Mouse (Mus musculus): Measurements from ENCODE around the gene Fxyd6. TPM values are rescaled to one million over a fixed set of nuclear protein-coding genes. Genes with fewer than 3 reads are reported as not detected.

Gene Fxyd6
- polyA plus RNA-seq, 1 experiment from 2014 or later = 121 TPM

DNA sequence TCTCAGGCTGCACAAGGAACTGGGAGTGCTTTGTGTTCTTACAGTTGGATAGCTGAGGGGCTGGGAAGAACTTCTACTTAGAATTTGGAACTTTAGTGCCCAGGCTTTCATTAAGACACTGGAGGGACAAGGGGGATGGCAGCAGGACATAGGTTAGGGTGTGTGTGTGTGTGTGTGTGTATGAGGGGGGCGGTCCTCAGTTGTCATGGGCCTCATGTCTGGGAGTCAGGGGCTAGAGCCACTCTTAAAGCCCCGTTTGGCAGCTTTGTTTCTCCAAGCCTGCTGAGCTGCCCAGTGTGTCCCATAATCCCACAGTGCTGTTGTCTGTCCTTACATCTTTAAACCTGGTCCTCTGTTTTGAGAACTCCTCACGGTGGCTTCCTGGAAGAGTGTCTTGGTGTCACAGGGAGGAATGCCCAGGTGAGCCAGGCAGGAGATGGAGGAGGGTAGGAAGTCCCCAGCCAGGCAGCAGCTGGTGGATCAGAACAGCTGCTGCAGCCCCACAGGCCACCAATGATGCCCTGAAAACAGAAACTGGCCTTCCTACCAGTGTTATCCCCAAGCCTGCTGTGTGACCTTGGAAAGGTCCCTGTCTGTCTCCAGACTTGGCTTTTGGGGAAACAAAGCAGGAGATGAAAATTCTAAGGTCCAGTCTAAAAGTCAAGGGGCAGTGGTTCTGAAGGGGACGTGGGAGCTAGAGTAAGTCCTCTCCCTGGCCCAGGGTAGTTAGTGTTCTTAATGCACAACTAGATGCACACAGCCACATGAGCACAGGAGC lies 42.9 kb downstream of the Fxyd6 start:
- no peak for ATAC-seq (ENCODE audit: insufficient number of reproducible peaks, insufficient read depth, low FRiP score, low TSS enrichment)
- Histone ChIP-seq H3K27me3 (0 out of 2 replicates have a peak, but pooled peaks cover 8% of the 10 kb centered on the region), H3K9ac (no peak overlapping the region), H3K9me3 (no peaks in the 10 kb centered on the region), H3K27ac (no peak overlapping the region), H3K4me2 (replicated peaks) (no peak overlapping the region), H3K4me3 (no peak overlapping the region), H3K4me1 (peaks cover 2% of the 10 kb centered on the region), H3K36me3 (no peaks in the 10 kb centered on the region)
- WGBS = 77% methylated on average over 4 of the region's 4 CpGs

DNA sequence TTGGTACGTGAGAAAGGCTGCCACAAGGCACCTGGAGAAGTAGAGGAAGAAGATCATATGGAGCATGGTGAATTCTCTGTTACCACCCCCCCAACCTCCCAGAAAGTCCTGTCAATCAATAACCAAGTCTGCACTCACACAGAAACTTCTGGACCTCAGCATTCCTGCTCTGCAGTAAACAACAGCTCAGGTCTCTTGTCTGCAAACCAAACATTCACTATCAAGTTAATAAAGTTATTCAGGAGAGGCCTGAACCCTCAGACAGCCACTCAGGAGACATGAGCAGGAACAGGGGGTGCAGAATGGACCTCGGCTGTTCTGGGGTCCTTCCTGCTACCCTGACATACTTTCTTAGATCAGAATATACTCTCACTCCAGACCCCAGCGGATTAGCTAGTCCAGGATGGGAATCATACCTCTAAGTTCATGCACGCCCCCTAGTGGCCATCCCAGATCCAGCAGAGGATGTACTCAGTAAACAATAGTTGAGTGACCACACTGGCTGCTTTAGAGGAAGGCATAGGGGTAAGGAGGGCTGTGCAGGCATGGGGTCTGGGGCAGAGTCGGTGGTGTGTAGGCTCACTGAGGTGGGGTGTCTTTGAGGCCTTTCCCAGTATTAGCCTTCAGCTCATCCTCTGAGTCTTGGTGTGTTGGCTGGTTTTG lies 43.6 kb downstream of the Fxyd6 start:
- no peak overlapping the region for H3K4me2 ChIP-seq (replicated peaks)
- 52% methylated on average over 5 of the region's 5 CpGs for WGBS
- no peak overlapping the region for H3K4me3 ChIP-seq
- no peaks in the 10 kb centered on the region for H3K36me3 ChIP-seq
- H3K9me3 ChIP-seq = no peaks in the 10 kb centered on the region
- no peaks in the 10 kb centered on the region; the same call in 1 of the 2 replicates for H3K4me1 ChIP-seq
- H3K27me3 ChIP-seq = peaks cover 8% of the 10 kb centered on the region; the same call in 1 of the 2 replicates
- H3K27ac ChIP-seq = no peak overlapping the region
- H3K9ac ChIP-seq = no peak overlapping the region
- ATAC-seq (ENCODE audit: insufficient number of reproducible peaks, insufficient read depth, low FRiP score, low TSS enrichment) = no peak

DNA sequence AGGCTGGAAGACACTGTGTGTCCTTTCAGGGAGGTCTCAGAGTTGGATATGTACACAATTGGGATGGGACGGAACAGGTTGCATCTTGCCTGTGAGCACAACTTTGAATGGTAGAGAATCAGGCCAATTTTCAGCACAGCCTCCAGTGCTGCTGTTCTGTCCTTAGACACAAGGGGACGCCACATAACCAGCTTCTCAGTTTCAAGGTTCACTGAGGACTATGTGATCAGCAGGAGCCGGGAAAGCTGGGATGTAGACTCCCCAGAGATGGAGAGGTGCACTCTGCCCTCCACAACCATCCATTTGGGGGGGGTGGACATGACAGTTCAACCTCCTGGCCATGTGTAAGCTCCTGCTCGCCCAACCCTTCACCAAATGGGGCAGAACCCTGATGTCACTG lies 45.9 kb downstream of the Fxyd6 start:
- Histone ChIP-seq H3K4me1 (no peaks in the 10 kb centered on the region; the same call in 1 of the 2 replicates), H3K9me3 (no peaks in the 10 kb centered on the region), H3K9ac (no peak overlapping the region), H3K27me3 (no peaks in the 10 kb centered on the region; the same call in 1 of the 2 replicates), H3K4me2 (replicated peaks) (no peak overlapping the region), H3K4me3 (no peak overlapping the region), H3K36me3 (no peaks in the 10 kb centered on the region), H3K27ac (no peak overlapping the region)
- ATAC-seq (ENCODE audit: insufficient number of reproducible peaks, insufficient read depth, low FRiP score, low TSS enrichment) = no peak
- 52% methylated on average over 4 of the region's 4 CpGs for WGBS

DNA sequence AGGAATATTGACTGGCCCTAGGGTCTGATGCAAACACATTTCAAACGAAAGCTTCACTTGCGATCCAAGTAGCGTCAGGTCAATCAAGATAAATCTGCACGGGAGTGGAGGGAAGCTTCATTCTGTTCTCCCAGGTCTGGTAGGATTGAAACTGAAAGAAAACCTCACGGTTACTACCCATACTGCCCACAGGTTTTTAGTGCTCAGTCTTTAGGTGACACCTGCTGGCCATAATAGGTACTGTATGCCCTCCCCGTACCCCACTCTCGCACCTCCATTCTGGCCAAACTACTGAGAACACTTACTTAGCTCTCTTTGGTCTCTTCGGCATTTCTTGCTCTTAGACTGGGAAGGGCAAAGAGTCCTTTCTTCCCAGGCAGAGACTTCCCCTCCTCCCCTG lies 47.3 kb downstream of the Fxyd6 start:
- Histone ChIP-seq H3K4me1 (no peaks in the 10 kb centered on the region; the same call in 1 of the 2 replicates), H3K4me2 (replicated peaks) (0 out of 2 replicates have a peak overlapping the region, but pooled peaks have one; percentile 18), H3K27ac (no peak overlapping the region), H3K9me3 (no peaks in the 10 kb centered on the region), H3K9ac (no peak overlapping the region), H3K27me3 (no peaks in the 10 kb centered on the region; the same call in 1 of the 2 replicates), H3K4me3 (no peak overlapping the region), H3K36me3 (no peaks in the 10 kb centered on the region)
- 27% methylated on average over 8 of the region's 8 CpGs for WGBS
- no peak for ATAC-seq (ENCODE audit: insufficient number of reproducible peaks, insufficient read depth, low FRiP score, low TSS enrichment)

DNA sequence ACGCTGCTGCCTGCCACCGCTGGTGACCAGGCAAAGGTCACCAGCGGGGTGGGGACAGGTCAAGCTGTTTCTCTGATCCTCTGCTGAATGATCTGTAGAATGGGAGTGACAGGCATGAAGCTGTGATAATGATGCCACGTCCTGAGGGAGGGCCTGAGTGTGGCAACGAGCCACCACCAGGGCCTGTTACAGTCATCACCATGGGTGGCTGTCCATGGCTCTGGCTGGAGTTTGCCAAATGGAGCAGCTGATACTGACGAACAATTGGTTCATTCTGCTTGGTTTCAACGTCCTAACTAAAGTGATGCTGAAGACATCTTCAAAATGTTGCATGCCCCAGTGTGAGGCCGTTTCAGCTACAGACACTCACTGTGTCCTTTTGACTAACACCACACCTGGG lies 48.3 kb downstream of the Fxyd6 start:
- Histone ChIP-seq H3K27ac (no peak overlapping the region), H3K9me3 (no peaks in the 10 kb centered on the region), H3K27me3 (no peaks in the 10 kb centered on the region; the same call in 1 of the 2 replicates), H3K4me2 (replicated peaks) (no peak overlapping the region), H3K36me3 (no peaks in the 10 kb centered on the region), H3K4me3 (no peak overlapping the region), H3K4me1 (no peaks in the 10 kb centered on the region), H3K9ac (no peak overlapping the region)
- 53% methylated on average over 8 of the region's 8 CpGs for WGBS
- ATAC-seq (ENCODE audit: insufficient number of reproducible peaks, insufficient read depth, low FRiP score, low TSS enrichment) = no peak

DNA sequence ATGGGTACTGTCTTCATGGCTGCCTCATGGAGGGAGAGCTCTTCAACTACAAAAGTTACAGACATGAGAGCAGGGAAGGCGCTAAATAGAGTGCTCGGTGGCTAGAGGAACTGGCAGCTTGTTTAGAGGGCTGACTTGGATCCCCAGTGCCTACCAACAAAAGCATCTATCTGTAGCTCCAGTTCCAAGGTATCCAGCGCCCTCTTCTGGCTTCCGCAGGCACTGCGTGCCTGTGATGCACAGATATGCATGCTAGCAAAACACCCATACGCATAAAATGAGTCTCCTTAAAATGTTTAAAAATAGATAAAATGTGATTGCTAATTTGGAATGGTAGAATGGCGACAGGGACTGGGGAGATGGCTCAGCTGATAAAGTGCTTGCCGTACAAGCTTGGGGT lies 51.2 kb downstream of the Fxyd6 start:
- Histone ChIP-seq H3K4me1 (no peaks in the 10 kb centered on the region), H3K27me3 (peaks cover 5% of the 10 kb centered on the region), H3K9me3 (no peaks in the 10 kb centered on the region), H3K4me3 (no peak overlapping the region), H3K36me3 (no peaks in the 10 kb centered on the region), H3K4me2 (replicated peaks) (no peak overlapping the region), H3K27ac (no peak overlapping the region), H3K9ac (no peak overlapping the region)
- 61% methylated on average over 8 of the region's 8 CpGs for WGBS
- ATAC-seq (ENCODE audit: insufficient number of reproducible peaks, insufficient read depth, low FRiP score, low TSS enrichment) = no peak

DNA sequence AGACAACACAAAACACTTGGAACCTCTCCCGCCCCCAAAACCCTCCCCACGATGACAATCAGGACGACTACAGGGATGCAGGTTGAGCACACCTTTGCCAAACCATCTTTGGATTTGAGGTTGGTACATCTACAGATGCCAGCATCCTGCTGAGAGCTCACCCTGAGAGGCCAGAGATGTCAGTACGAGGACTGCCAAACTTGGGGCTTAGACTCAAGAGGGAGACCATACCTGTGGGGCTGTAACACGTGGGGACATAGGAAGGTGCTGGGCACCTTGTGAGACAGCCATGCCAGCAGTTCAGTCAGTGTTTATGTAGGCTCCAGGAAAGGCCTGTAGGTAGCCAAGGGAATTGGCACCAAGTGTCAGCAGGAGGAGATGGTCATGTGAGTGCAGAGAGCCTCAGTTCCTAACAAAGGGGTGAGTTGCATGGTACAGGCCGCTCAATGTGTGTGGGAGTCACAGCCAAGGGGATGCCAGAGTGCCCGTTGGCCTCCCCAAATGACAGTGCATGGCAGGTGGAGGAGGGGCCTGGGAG lies 52.8 kb downstream of the Fxyd6 start:
- Histone ChIP-seq H3K4me2 (replicated peaks) (no peak overlapping the region), H3K9ac (no peak overlapping the region), H3K9me3 (no peaks in the 10 kb centered on the region), H3K27me3 (peaks cover 18% of the 10 kb centered on the region), H3K36me3 (no peaks in the 10 kb centered on the region), H3K4me1 (no peaks in the 10 kb centered on the region), H3K4me3 (no peak overlapping the region), H3K27ac (no peak overlapping the region)
- 72% methylated on average over 7 of the region's 7 CpGs for WGBS
- no peak for ATAC-seq (ENCODE audit: insufficient number of reproducible peaks, insufficient read depth, low FRiP score, low TSS enrichment)

DNA sequence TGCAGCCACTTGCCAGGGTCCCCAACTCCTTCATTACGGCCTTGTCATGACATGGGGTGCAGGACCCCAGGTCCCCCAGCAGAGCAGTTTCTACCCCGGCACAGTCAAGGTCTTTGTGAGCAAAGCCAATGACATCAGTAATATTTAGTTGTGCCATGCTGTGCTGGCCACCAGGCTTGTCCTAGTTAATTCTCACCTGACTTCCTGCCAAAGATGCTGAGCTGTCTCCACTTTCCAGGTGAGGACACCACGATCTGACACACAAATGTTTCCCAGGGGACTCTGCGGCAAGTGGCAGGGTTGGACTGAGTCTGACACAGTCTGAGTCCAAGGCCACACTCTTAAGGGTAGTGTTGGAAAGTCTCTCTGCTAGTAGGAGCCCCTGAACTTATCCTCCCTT lies 56.5 kb downstream of the Fxyd6 start, which contains the start of gene Dscaml1:
Dscaml1 (plus strand) TSS at position 173 of the 400 bp plus-strand sequence.
- no peak within 1 kb of the TSS for H3K27ac ChIP-seq
- H3K4me3 ChIP-seq = no peak within 1 kb of the TSS
- no peak within 1 kb of the TSS for H3K4me2 ChIP-seq (replicated peaks)
- H3K9ac ChIP-seq = no peak within 1 kb of the TSS
- peaks cover 10% of the 10 kb centered on the region for H3K4me1 ChIP-seq
- peaks cover 54% of the 10 kb centered on the region for H3K27me3 ChIP-seq
- no peak for ATAC-seq (ENCODE audit: insufficient number of reproducible peaks, insufficient read depth, low FRiP score, low TSS enrichment)
- WGBS = 82% methylated on average over 4 of the region's 4 CpGs
- H3K9me3 ChIP-seq = no peaks in the 10 kb centered on the region
- H3K36me3 ChIP-seq = no peaks in the 10 kb centered on the region

DNA sequence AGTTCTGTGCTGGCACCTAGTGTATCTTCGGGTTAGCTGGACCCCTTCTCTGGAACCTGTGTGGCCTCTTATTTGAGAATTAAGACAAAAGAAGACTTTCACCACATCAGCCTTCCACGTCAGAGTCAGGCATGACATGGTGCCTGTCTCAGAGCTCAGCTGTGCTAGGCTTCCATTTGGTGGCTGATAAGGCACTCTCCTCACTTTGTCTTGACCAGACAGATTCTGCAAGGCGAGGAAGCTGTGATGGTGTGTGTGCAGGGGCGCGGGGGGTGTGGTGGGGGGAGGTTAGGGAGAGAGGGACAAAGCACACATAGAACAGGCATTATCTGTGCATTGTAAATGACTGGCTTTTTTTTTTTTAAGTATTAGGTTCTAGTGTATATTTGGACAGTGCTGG lies 59.4 kb downstream of the Fxyd6 start:
- Histone ChIP-seq H3K9me3 (no peaks in the 10 kb centered on the region), H3K9ac (no peak overlapping the region), H3K27ac (no peak overlapping the region), H3K4me1 (peaks cover 10% of the 10 kb centered on the region), H3K4me3 (no peak overlapping the region), H3K27me3 (peaks cover 76% of the 10 kb centered on the region), H3K36me3 (no peaks in the 10 kb centered on the region), H3K4me2 (replicated peaks) (no peak overlapping the region)
- 33% methylated on average over 5 of the region's 5 CpGs for WGBS
- no peak for ATAC-seq (ENCODE audit: insufficient number of reproducible peaks, insufficient read depth, low FRiP score, low TSS enrichment)

DNA sequence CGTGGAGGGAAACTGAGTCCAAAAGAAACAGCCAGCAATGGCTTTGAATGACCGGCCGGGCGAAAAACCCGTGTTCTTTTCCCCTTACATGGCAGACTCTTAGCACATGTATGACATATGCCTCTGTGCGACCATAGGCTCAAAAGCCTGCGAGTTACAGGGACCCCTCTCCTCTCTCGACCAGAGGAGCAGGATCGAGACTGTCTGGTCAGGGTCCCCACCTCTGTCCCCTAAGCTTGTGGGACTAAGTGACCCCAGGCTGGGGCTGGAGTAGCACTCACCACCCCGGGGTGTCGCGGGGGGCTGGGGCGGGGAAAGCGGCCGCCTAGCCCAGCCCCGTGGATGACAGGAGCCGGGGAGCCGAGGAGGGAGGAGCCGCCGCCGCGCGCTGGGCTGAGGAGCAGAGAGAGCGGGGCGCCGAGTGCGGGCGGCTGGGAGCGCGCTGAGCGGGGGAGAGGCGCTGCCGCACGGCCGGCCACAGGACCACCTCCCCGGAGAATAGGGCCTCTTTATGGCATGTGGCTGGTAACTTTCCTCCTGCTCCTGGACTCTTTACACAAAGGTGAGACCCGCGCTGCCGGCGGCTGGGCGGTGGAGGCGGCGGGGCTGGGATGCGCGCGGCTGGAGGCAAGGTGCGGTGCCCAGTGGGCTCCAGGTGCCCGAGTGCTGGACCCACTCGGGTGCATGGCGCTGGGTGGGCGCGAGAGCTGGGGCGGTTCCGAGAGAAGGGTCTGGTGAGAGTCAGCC lies 60.1 kb downstream of the Fxyd6 start:
- Histone ChIP-seq H3K4me3 (peak overlapping the region; percentile 36), H3K36me3 (no peaks in the 10 kb centered on the region), H3K27me3 (peaks cover 80% of the 10 kb centered on the region), H3K9ac (peak overlapping the region; percentile 2), H3K9me3 (no peaks in the 10 kb centered on the region), H3K4me2 (replicated peaks) (peak overlapping the region; percentile 73), H3K4me1 (peaks cover 10% of the 10 kb centered on the region), H3K27ac (no peak overlapping the region)
- WGBS = 3% methylated on average over 50 of the region's 54 CpGs
- ATAC-seq (ENCODE audit: insufficient number of reproducible peaks, insufficient read depth, low FRiP score, low TSS enrichment) = peak; percentile 28; the same call in 1 of the 2 replicates

DNA sequence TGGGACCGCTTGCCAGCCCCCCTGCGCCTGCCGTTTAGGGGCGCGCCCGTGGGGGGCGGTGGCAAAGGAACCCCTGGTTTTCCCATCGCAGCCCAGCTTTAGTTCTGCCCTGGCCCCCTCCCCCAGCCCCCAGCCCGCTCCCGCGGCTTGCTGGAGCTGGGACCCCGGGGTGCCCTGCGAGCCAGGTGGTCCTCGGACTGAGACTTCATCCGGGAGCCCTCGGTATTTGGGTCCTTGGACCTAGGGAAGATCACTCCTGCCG lies 60.6 kb downstream of the Fxyd6 start:
- Histone ChIP-seq H3K9ac (peak overlapping the region; percentile 2), H3K4me3 (peak overlapping the region; percentile 36), H3K4me1 (peaks cover 10% of the 10 kb centered on the region), H3K4me2 (replicated peaks) (peak overlapping the region; percentile 73), H3K9me3 (no peaks in the 10 kb centered on the region), H3K36me3 (no peaks in the 10 kb centered on the region), H3K27ac (no peak overlapping the region), H3K27me3 (peaks cover 80% of the 10 kb centered on the region)
- no peak for ATAC-seq (ENCODE audit: insufficient number of reproducible peaks, insufficient read depth, low FRiP score, low TSS enrichment)
- WGBS = 2% methylated on average over 17 of the region's 17 CpGs
